Mouse (Mus musculus): ENCODE results near the gene Ell2. TPM values are rescaled to one million over a fixed set of nuclear protein-coding genes. Genes with fewer than 3 reads are reported as not detected.

Ell2 gene
- polyA plus RNA-seq, 1 experiment from 2014 or later, result 6.1 TPM

- DNase-seq (ENCODE audit: low spot score) (no peak), ATAC-seq (replicated peaks; ENCODE audit: insufficient number of reproducible peaks, low FRiP score, low TSS enrichment, low read depth) (no peak)
- no peak overlapping the region for H3K4me2 ChIP-seq (ENCODE audit: low read depth, low read length)
- H3K4me1 ChIP-seq (ENCODE audit: control insufficient read depth, insufficient read depth, low read length), result no peaks in the 10 kb centered on the region
- no peak overlapping the region for H3K27ac ChIP-seq (replicated peaks; ENCODE audit: low read depth, low read length)
- no peaks in the 10 kb centered on the region for H3K27me3 ChIP-seq (ENCODE audit: control insufficient read depth, insufficient read depth, low read length)
- no peak overlapping the region for H3K9ac ChIP-seq (replicated peaks; ENCODE audit: low read length)
- no peaks in the 10 kb centered on the region for H3K36me3 ChIP-seq (replicated peaks; ENCODE audit: control insufficient read depth, insufficient read depth, low read depth, low read length)
- WGBS, result 77% methylated on average over 7 of the region's 7 CpGs
- no peaks in the 10 kb centered on the region for H3K9me3 ChIP-seq (replicated peaks; ENCODE audit: control insufficient read depth, low read length)
- no peak overlapping the region for H3K4me3 ChIP-seq (ENCODE audit: low read depth, low read length)
Observed at GRCm38 (mm10) chr13:75737991-75738390, 31.4 kb downstream of the Ell2 start.

GRCm38 (mm10) chr13:75738536-75738935, 32.0 kb downstream of the Ell2 start:
- Histone ChIP-seq H3K4me3 (ENCODE audit: low read depth, low read length) (no peak overlapping the region), H3K36me3 (replicated peaks; ENCODE audit: control insufficient read depth, insufficient read depth, low read depth, low read length) (no peaks in the 10 kb centered on the region), H3K4me2 (ENCODE audit: low read depth, low read length) (no peak overlapping the region), H3K4me1 (ENCODE audit: control insufficient read depth, insufficient read depth, low read length) (no peaks in the 10 kb centered on the region), H3K27ac (replicated peaks; ENCODE audit: low read depth, low read length) (no peak overlapping the region), H3K9me3 (replicated peaks; ENCODE audit: control insufficient read depth, low read length) (no peaks in the 10 kb centered on the region), H3K27me3 (ENCODE audit: control insufficient read depth, insufficient read depth, low read length) (no peaks in the 10 kb centered on the region), H3K9ac (replicated peaks; ENCODE audit: low read length) (no peak overlapping the region)
- ATAC-seq (replicated peaks; ENCODE audit: insufficient number of reproducible peaks, low FRiP score, low TSS enrichment, low read depth) (no peak), DNase-seq (ENCODE audit: low spot score) (no peak)
- 42% methylated on average over 6 of the region's 6 CpGs for WGBS

- WGBS, result 84% methylated on average over 3 of the region's 3 CpGs
- H3K4me1 ChIP-seq (ENCODE audit: control insufficient read depth, insufficient read depth, low read length), result no peaks in the 10 kb centered on the region
- no peak overlapping the region for H3K4me3 ChIP-seq (ENCODE audit: low read depth, low read length)
- H3K9me3 ChIP-seq (replicated peaks; ENCODE audit: control insufficient read depth, low read length), result no peaks in the 10 kb centered on the region
- H3K9ac ChIP-seq (replicated peaks; ENCODE audit: low read length), result no peak overlapping the region
- H3K27ac ChIP-seq (replicated peaks; ENCODE audit: low read depth, low read length), result no peak overlapping the region
- no peaks in the 10 kb centered on the region for H3K36me3 ChIP-seq (replicated peaks; ENCODE audit: control insufficient read depth, insufficient read depth, low read depth, low read length)
- no peak for ATAC-seq (replicated peaks; ENCODE audit: insufficient number of reproducible peaks, low FRiP score, low TSS enrichment, low read depth)
- no peak overlapping the region for H3K4me2 ChIP-seq (ENCODE audit: low read depth, low read length)
- DNase-seq (ENCODE audit: low spot score), result no peak
- no peaks in the 10 kb centered on the region for H3K27me3 ChIP-seq (ENCODE audit: control insufficient read depth, insufficient read depth, low read length)
Observed at GRCm38 (mm10) chr13:75738957-75739356, 32.4 kb downstream of the Ell2 start.

- ATAC-seq (replicated peaks; ENCODE audit: insufficient number of reproducible peaks, low FRiP score, low TSS enrichment, low read depth), result no peak
- WGBS, result 72% methylated on average over 3 of the region's 3 CpGs
Observed at GRCm38 (mm10) chr13:75740018-75740417, 33.5 kb downstream of the Ell2 start.

GRCm38 (mm10) chr13:75741119-75741518, 34.6 kb downstream of the Ell2 start:
- Histone ChIP-seq H3K4me1 (ENCODE audit: control insufficient read depth, insufficient read depth, low read length) (no peaks in the 10 kb centered on the region), H3K36me3 (replicated peaks; ENCODE audit: control insufficient read depth, insufficient read depth, low read depth, low read length) (no peaks in the 10 kb centered on the region), H3K9me3 (replicated peaks; ENCODE audit: control insufficient read depth, low read length) (no peaks in the 10 kb centered on the region), H3K4me3 (ENCODE audit: low read depth, low read length) (no peak overlapping the region), H3K27me3 (ENCODE audit: control insufficient read depth, insufficient read depth, low read length) (no peaks in the 10 kb centered on the region), H3K27ac (replicated peaks; ENCODE audit: low read depth, low read length) (no peak overlapping the region), H3K9ac (replicated peaks; ENCODE audit: low read length) (no peak overlapping the region), H3K4me2 (ENCODE audit: low read depth, low read length) (no peak overlapping the region)
- WGBS, result 84% methylated on average over 3 of the region's 3 CpGs
- DNase-seq (ENCODE audit: low spot score) (no peak), ATAC-seq (replicated peaks; ENCODE audit: insufficient number of reproducible peaks, low FRiP score, low TSS enrichment, low read depth) (no peak)

More at GRCm38 (mm10) chr13:75740018-75740417, 33.5 kb downstream of the Ell2 start:
- no peak for DNase-seq (ENCODE audit: low spot score)
- Histone ChIP-seq H3K4me2 (ENCODE audit: low read depth, low read length) (no peak overlapping the region), H3K36me3 (replicated peaks; ENCODE audit: control insufficient read depth, insufficient read depth, low read depth, low read length) (no peaks in the 10 kb centered on the region), H3K9ac (replicated peaks; ENCODE audit: low read length) (no peak overlapping the region), H3K9me3 (replicated peaks; ENCODE audit: control insufficient read depth, low read length) (no peaks in the 10 kb centered on the region), H3K27me3 (ENCODE audit: control insufficient read depth, insufficient read depth, low read length) (no peaks in the 10 kb centered on the region), H3K27ac (replicated peaks; ENCODE audit: low read depth, low read length) (no peak overlapping the region), H3K4me1 (ENCODE audit: control insufficient read depth, insufficient read depth, low read length) (no peaks in the 10 kb centered on the region), H3K4me3 (ENCODE audit: low read depth, low read length) (no peak overlapping the region)

GRCm38 (mm10) chr13:75741736-75742729, 35.5 kb downstream of the Ell2 start:
- DNase-seq (ENCODE audit: low spot score), result no peak
- no peak overlapping the region for H3K9ac ChIP-seq (replicated peaks; ENCODE audit: low read length)
- WGBS, result 78% methylated on average over 12 of the region's 12 CpGs
- H3K4me3 ChIP-seq (ENCODE audit: low read depth, low read length), result no peak overlapping the region
- H3K27ac ChIP-seq (replicated peaks; ENCODE audit: low read depth, low read length), result no peak overlapping the region
- H3K4me2 ChIP-seq (ENCODE audit: low read depth, low read length), result no peak overlapping the region
- H3K4me1 ChIP-seq (ENCODE audit: control insufficient read depth, insufficient read depth, low read length), result no peaks in the 10 kb centered on the region
- no peak for ATAC-seq (replicated peaks; ENCODE audit: insufficient number of reproducible peaks, low FRiP score, low TSS enrichment, low read depth)
- no peaks in the 10 kb centered on the region for H3K9me3 ChIP-seq (replicated peaks; ENCODE audit: control insufficient read depth, low read length)
- no peaks in the 10 kb centered on the region for H3K36me3 ChIP-seq (replicated peaks; ENCODE audit: control insufficient read depth, insufficient read depth, low read depth, low read length)
- H3K27me3 ChIP-seq (ENCODE audit: control insufficient read depth, insufficient read depth, low read length), result no peaks in the 10 kb centered on the region

- 92% methylated on average over 3 of the region's 3 CpGs for WGBS
- Histone ChIP-seq H3K4me3 (ENCODE audit: low read depth, low read length) (no peak overlapping the region), H3K4me2 (ENCODE audit: low read depth, low read length) (no peak overlapping the region), H3K27me3 (ENCODE audit: control insufficient read depth, insufficient read depth, low read length) (no peaks in the 10 kb centered on the region), H3K36me3 (replicated peaks; ENCODE audit: control insufficient read depth, insufficient read depth, low read depth, low read length) (no peaks in the 10 kb centered on the region), H3K27ac (replicated peaks; ENCODE audit: low read depth, low read length) (no peak overlapping the region), H3K9ac (replicated peaks; ENCODE audit: low read length) (no peak overlapping the region), H3K9me3 (replicated peaks; ENCODE audit: control insufficient read depth, low read length) (no peaks in the 10 kb centered on the region), H3K4me1 (ENCODE audit: control insufficient read depth, insufficient read depth, low read length) (no peaks in the 10 kb centered on the region)
- no peak for DNase-seq (ENCODE audit: low spot score)
- no peak for ATAC-seq (replicated peaks; ENCODE audit: insufficient number of reproducible peaks, low FRiP score, low TSS enrichment, low read depth)
Observed at GRCm38 (mm10) chr13:75742970-75743369, 36.4 kb downstream of the Ell2 start.

GRCm38 (mm10) chr13:75744065-75744464, 37.5 kb downstream of the Ell2 start:
- no peaks in the 10 kb centered on the region for H3K27me3 ChIP-seq (ENCODE audit: control insufficient read depth, insufficient read depth, low read length)
- no peak overlapping the region for H3K4me3 ChIP-seq (ENCODE audit: low read depth, low read length)
- 77% methylated on average over 4 of the region's 4 CpGs for WGBS
- no peak overlapping the region for H3K9ac ChIP-seq (replicated peaks; ENCODE audit: low read length)
- H3K27ac ChIP-seq (replicated peaks; ENCODE audit: low read depth, low read length), result no peak overlapping the region
- no peaks in the 10 kb centered on the region for H3K9me3 ChIP-seq (replicated peaks; ENCODE audit: control insufficient read depth, low read length)
- no peaks in the 10 kb centered on the region for H3K4me1 ChIP-seq (ENCODE audit: control insufficient read depth, insufficient read depth, low read length)
- no peak overlapping the region for H3K4me2 ChIP-seq (ENCODE audit: low read depth, low read length)
- ATAC-seq (replicated peaks; ENCODE audit: insufficient number of reproducible peaks, low FRiP score, low TSS enrichment, low read depth) (no peak), DNase-seq (ENCODE audit: low spot score) (no peak)
- no peaks in the 10 kb centered on the region for H3K36me3 ChIP-seq (replicated peaks; ENCODE audit: control insufficient read depth, insufficient read depth, low read depth, low read length)
